Mouse (Mus musculus) megakaryocyte, embryonic 14.5 days (primary cell): Measurements from ENCODE around the gene Mvd.

ENCODE experiments used
- FLI1 ChIP-seq: IDR thresholded peaks from 2 replicates; pipeline ENCODE4 v1.6.1; 2012; ENCODE audit warnings: low read length, inconsistent platforms, mixed read lengths
- GATA1 ChIP-seq: IDR thresholded peaks from 3 replicates; pipeline ENCODE4 v1.6.1; 2012; ENCODE audit warnings: mixed read lengths, low read length, inconsistent platforms, borderline replicate concordance

DNA sequence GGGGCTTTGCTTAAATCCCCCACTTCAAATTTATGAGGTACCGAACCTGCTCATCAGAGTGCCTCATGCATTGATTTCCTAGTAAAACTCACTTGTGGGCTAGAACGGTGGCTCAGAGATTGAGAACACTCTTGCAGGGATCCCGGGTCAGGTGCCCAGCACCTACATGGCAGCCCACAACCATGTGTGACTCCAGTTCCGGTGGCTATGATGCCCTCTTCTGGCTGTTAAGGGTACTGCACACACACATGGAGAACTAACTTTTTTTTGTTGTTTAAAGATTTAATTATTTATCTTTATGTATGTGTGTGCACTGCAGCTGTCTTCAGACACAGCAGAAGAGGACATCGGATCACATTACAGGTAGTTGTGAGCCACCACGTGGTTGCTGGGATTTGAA, 7.8 kb downstream of the Mvd start:
- TF ChIP-seq GATA1: no peak
- no peak for TF ChIP-seq FLI1
